Mouse (Mus musculus): ENCODE measurements around the gene Igsf3.

GRCm38 (mm10) chr3:101404620-101405415, 27.9 kb downstream of the Igsf3 start:
- no peak for TF ChIP-seq EP300 (IDR thresholded peaks at IDR 0.05; ENCODE audit: low read depth in 1 of 2, low read length in 2 of 2)
- no peak for TF ChIP-seq CTCF (IDR thresholded peaks at IDR 0.05 in 2 of 3, conservative IDR thresholded peaks at IDR 0.05 in 1 of 3; ENCODE audit: control insufficient read depth in 1 of 3, insufficient read depth in 1 of 3, low read depth in 2 of 3, low read length in 3 of 3, poor library complexity in 1 of 3, severe bottlenecking in 1 of 3)
- no peak for TF ChIP-seq POLR2AphosphoS2 (IDR thresholded peaks at IDR 0.05; ENCODE audit: low read length)
- TF ChIP-seq MYC (IDR thresholded peaks at IDR 0.05; ENCODE audit: low read depth, low read length) = no peak
- TF ChIP-seq POLR2A (IDR thresholded peaks at IDR 0.05; ENCODE audit: control insufficient read depth in 1 of 2, insufficient read depth in 1 of 2, low read depth in 1 of 2, low read length in 2 of 2, poor library complexity in 1 of 2) = no peak
- no peak for TF ChIP-seq RAD21 (IDR thresholded peaks at IDR 0.05; ENCODE audit: low read depth, low read length)
- no peak for TF ChIP-seq TBP (IDR thresholded peaks at IDR 0.05; ENCODE audit: low read depth, low read length)
- TF ChIP-seq GABPA (IDR thresholded peaks at IDR 0.05; ENCODE audit: low read depth, low read length) = no peak
- TF ChIP-seq NRF1 (IDR thresholded peaks at IDR 0.05; ENCODE audit: insufficient read depth, low read depth, low read length, poor library complexity, severe bottlenecking) = no peak
